In genomic region chr6:124903580-124904151, GRCm38 (mm10) we compare ENCODE assay signal across 8 mouse cellular contexts. TPM values are rescaled to one million over a fixed set of nuclear protein-coding genes. Genes with fewer than 3 reads are reported as not detected.
DNase-seq lines count a peak whose midpoint lies in the region; ATAC-seq and TF ChIP-seq lines count a peak whose summit lies in the region.

No protein-coding gene starts in this region.

- ATAC-seq in heart, embryonic 13.5 days (ENCODE audit: extremely low read depth, insufficient number of reproducible peaks, low FRiP score, low TSS enrichment), result peak; percentile 77; the same call in 1 of the 2 replicates
- ATAC-seq in liver, embryonic 12.5 days, result peak; percentile 83
- ATAC-seq in stomach, embryonic 15.5 days (ENCODE audit: insufficient read depth, low FRiP score, low read depth), result peak; percentile 83

- H3K79me2 ChIP-seq in C2C12 (ENCODE audit: control insufficient read depth, insufficient read depth), result no peaks in the 10 kb centered on the region

- WGBS in heart, embryonic 13.5 days, result under 1% methylated on average over 23 of the region's 23 CpGs
- WGBS in liver, embryonic 12.5 days (ENCODE audit: insufficient replicate concordance), result under 1% methylated on average over 23 of the region's 23 CpGs
- WGBS in stomach, embryonic 15.5 days, result 0% methylated on average over 23 of the region's 23 CpGs

- peak overlapping the region; percentile 65 for H3ac ChIP-seq in C2C12 (ENCODE audit: control insufficient read depth, insufficient read length, low read depth)

- no peaks in the 10 kb centered on the region for H3K36me3 ChIP-seq in C2C12 (ENCODE audit: control insufficient read depth, insufficient read depth)
- H3K36me3 ChIP-seq in erythroblast, embryonic 14.5 days (ENCODE audit: control insufficient read depth), result no peaks in the 10 kb centered on the region
- no peaks in the 10 kb centered on the region for H3K36me3 ChIP-seq in heart, embryonic 13.5 days
- H3K36me3 ChIP-seq in liver, embryonic 12.5 days, result no peaks in the 10 kb centered on the region
- no peaks in the 10 kb centered on the region for H3K36me3 ChIP-seq in stomach, embryonic 15.5 days

- TF ChIP-seq CTCF in C2C12 (IDR thresholded peaks at IDR 0.05; ENCODE audit: control insufficient read depth, insufficient read depth, insufficient read length), result peak; percentile 98
- TF ChIP-seq CTCF in brain, embryonic 14.5 days (IDR thresholded peaks at IDR 0.05; ENCODE audit: borderline replicate concordance, extremely low read depth, insufficient read depth, insufficient read length), result peak; percentile 97

- H3K4me1 ChIP-seq in erythroblast, embryonic 14.5 days (ENCODE audit: control insufficient read depth), result peaks cover 15% of the 10 kb centered on the region
- peaks cover 14% of the 10 kb centered on the region for H3K4me1 ChIP-seq in heart, embryonic 13.5 days
- peaks cover 15% of the 10 kb centered on the region for H3K4me1 ChIP-seq in liver, embryonic 12.5 days
- peaks cover 6% of the 10 kb centered on the region; the same call in 1 of the 2 replicates for H3K4me1 ChIP-seq in stomach, embryonic 15.5 days

- peak overlapping the region; percentile 86 for H3K9ac ChIP-seq in heart, embryonic 13.5 days
- peak overlapping the region; percentile 60 for H3K9ac ChIP-seq in liver, embryonic 12.5 days
- H3K9ac ChIP-seq in stomach, embryonic 15.5 days, result peak overlapping the region; percentile 43

- H3K27me3 ChIP-seq in C2C12 (ENCODE audit: control insufficient read depth, insufficient read depth, insufficient read length), result no peaks in the 10 kb centered on the region
- H3K27me3 ChIP-seq in erythroblast, embryonic 14.5 days (ENCODE audit: control insufficient read depth), result peaks cover 19% of the 10 kb centered on the region
- peaks cover 8% of the 10 kb centered on the region for H3K27me3 ChIP-seq in heart, embryonic 13.5 days (replicated peaks)
- H3K27me3 ChIP-seq in liver, embryonic 12.5 days (replicated peaks), result peaks cover 28% of the 10 kb centered on the region
- H3K27me3 ChIP-seq in stomach, embryonic 15.5 days (replicated peaks), result no peaks in the 10 kb centered on the region

- peak overlapping the region; percentile 30 for H3K4me3 ChIP-seq in C2C12 (ENCODE audit: insufficient read depth, poor library complexity, severe bottlenecking)
- peak overlapping the region; percentile 63 for H3K4me3 ChIP-seq in erythroblast, embryonic 14.5 days (replicated peaks)
- peak overlapping the region; percentile 62 for H3K4me3 ChIP-seq in heart, embryonic 13.5 days
- H3K4me3 ChIP-seq in liver, embryonic 12.5 days, result peak overlapping the region; percentile 61
- peak overlapping the region; percentile 55 for H3K4me3 ChIP-seq in stomach, embryonic 15.5 days (replicated peaks)

- H3K9me3 ChIP-seq in erythroblast, embryonic 14.5 days (ENCODE audit: control insufficient read depth, low read length), result no peaks in the 10 kb centered on the region
- H3K9me3 ChIP-seq in heart, embryonic 13.5 days, result no peaks in the 10 kb centered on the region
- H3K9me3 ChIP-seq in liver, embryonic 12.5 days (replicated peaks), result no peaks in the 10 kb centered on the region
- no peaks in the 10 kb centered on the region for H3K9me3 ChIP-seq in stomach, embryonic 15.5 days

- peak overlapping the region; percentile 99 for H3K27ac ChIP-seq in heart, embryonic 13.5 days (replicated peaks)
- peak overlapping the region; percentile 73 for H3K27ac ChIP-seq in liver, embryonic 12.5 days
- peak overlapping the region; percentile 99 for H3K27ac ChIP-seq in stomach, embryonic 15.5 days

- no peaks in the 10 kb centered on the region for H3K79me3 ChIP-seq in C2C12 (ENCODE audit: low read depth)

- H3K4me2 ChIP-seq in heart, embryonic 13.5 days, result peak overlapping the region; percentile 87
- peak overlapping the region; percentile 85 for H3K4me2 ChIP-seq in liver, embryonic 12.5 days
- H3K4me2 ChIP-seq in stomach, embryonic 15.5 days, result peak overlapping the region; percentile 88

- no peak; the same call in 1 of the 2 replicates for TF ChIP-seq POLR2A in brain, embryonic 14.5 days (IDR thresholded peaks at IDR 0.05; ENCODE audit: borderline replicate concordance, extremely low read depth, insufficient read depth, insufficient read length, poor library complexity, severe bottlenecking)

- peak; percentile 96 for DNase-seq in brain, embryonic 14.5 days (ENCODE audit: low read depth)
- peak; percentile 98 for DNase-seq in kidney, postnatal 10 days
- peak; percentile 93 to 95 for DNase-seq in natural killer cell, adult 2 months (ENCODE audit: low spot score in 2 of 2)

TF ChIP-seq in C2C12, 6 proteins besides CTCF, POLR2A, EP300 and RAD21:
- TF ChIP-seq MYOG (IDR thresholded peaks at IDR 0.05; ENCODE audit: control insufficient read depth, extremely low read depth, insufficient read length), result no peak
- TF ChIP-seq MAX (IDR thresholded peaks at IDR 0.05), result no peak
- no peak for TF ChIP-seq MYOD1 (IDR thresholded peaks at IDR 0.05; ENCODE audit: control insufficient read depth, insufficient read length, low read depth)
- TF ChIP-seq CEBPB (IDR thresholded peaks at IDR 0.05; ENCODE audit: low read depth), result no peak
- no peak for TF ChIP-seq FOSL1 (IDR thresholded peaks at IDR 0.05; ENCODE audit: insufficient read depth, low read length, poor library complexity, severe bottlenecking)
- TF ChIP-seq USF1 (IDR thresholded peaks at IDR 0.05; ENCODE audit: low read depth), result no peak

RNA-seq across cellular contexts. Expression of gene Lag3, which starts 7.8 kb away (rescaled TPM):
- polyA plus RNA-seq in C2C12 (2012; fragmentation: generic; extraction: Trizol), result 0.44 TPM
- 3.8 and 4.5 TPM in 2 replicates for polyA plus RNA-seq in brain, embryonic 14.5 days (2012; rRNA removed)
- not detected in 2 replicates for polyA plus RNA-seq in erythroblast, embryonic 14.5 days (2012)
- 1.0 and 1.1 TPM in 2 replicates for polyA plus RNA-seq in heart, embryonic 13.5 days (2015; fragmentation: Nextera tagmentation; extraction: Ambion mirVana)
- 0.32 and 0.33 TPM in 2 replicates for polyA plus RNA-seq in liver, embryonic 12.5 days (2016; fragmentation: Nextera tagmentation; extraction: Ambion mirVana)
- 1.5 and 2.4 TPM in 2 replicates for polyA plus RNA-seq in stomach, embryonic 15.5 days (2015; fragmentation: Nextera tagmentation; extraction: Ambion mirVana)

RNA-seq across cellular contexts. Expression of gene Cd4, which starts 15.6 kb away (rescaled TPM):
- polyA plus RNA-seq in C2C12 (2012; fragmentation: generic; extraction: Trizol), result not detected
- 0.09 and 0.14 TPM in 2 replicates for polyA plus RNA-seq in brain, embryonic 14.5 days (2012; rRNA removed)
- not detected in 2 replicates for polyA plus RNA-seq in erythroblast, embryonic 14.5 days (2012)
- not detected in 2 replicates for polyA plus RNA-seq in heart, embryonic 13.5 days (2015; fragmentation: Nextera tagmentation; extraction: Ambion mirVana)
- 0.05 and 0.07 TPM in 2 replicates for polyA plus RNA-seq in liver, embryonic 12.5 days (2016; fragmentation: Nextera tagmentation; extraction: Ambion mirVana)
- 0.41 and 0.64 TPM in 2 replicates for polyA plus RNA-seq in stomach, embryonic 15.5 days (2015; fragmentation: Nextera tagmentation; extraction: Ambion mirVana)

RNA-seq across cellular contexts. Expression of gene Ptms, which starts 16.2 kb away (rescaled TPM):
- polyA plus RNA-seq in C2C12 (2012; fragmentation: generic; extraction: Trizol), result 1,903 TPM
- polyA plus RNA-seq in brain, embryonic 14.5 days (2012; rRNA removed), result 2,630 and 3,258 TPM in 2 replicates
- 2.6 and 3.1 TPM in 2 replicates for polyA plus RNA-seq in erythroblast, embryonic 14.5 days (2012)
- polyA plus RNA-seq in heart, embryonic 13.5 days (2015; fragmentation: Nextera tagmentation; extraction: Ambion mirVana), result 231 and 233 TPM in 2 replicates
- 64.5 and 66.7 TPM in 2 replicates for polyA plus RNA-seq in liver, embryonic 12.5 days (2016; fragmentation: Nextera tagmentation; extraction: Ambion mirVana)
- polyA plus RNA-seq in stomach, embryonic 15.5 days (2015; fragmentation: Nextera tagmentation; extraction: Ambion mirVana), result 322 and 340 TPM in 2 replicates

RNA-seq across cellular contexts. Expression of gene Mlf2, which starts 27.5 kb away (rescaled TPM):
- polyA plus RNA-seq in C2C12 (2012; fragmentation: generic; extraction: Trizol), result 547 TPM
- 551 and 626 TPM in 2 replicates for polyA plus RNA-seq in brain, embryonic 14.5 days (2012; rRNA removed)
- 21.9 and 22.2 TPM in 2 replicates for polyA plus RNA-seq in erythroblast, embryonic 14.5 days (2012)
- 288 and 320 TPM in 2 replicates for polyA plus RNA-seq in heart, embryonic 13.5 days (2015; fragmentation: Nextera tagmentation; extraction: Ambion mirVana)
- 178 and 187 TPM in 2 replicates for polyA plus RNA-seq in liver, embryonic 12.5 days (2016; fragmentation: Nextera tagmentation; extraction: Ambion mirVana)
- polyA plus RNA-seq in stomach, embryonic 15.5 days (2015; fragmentation: Nextera tagmentation; extraction: Ambion mirVana), result 351 and 362 TPM in 2 replicates

RNA-seq across cellular contexts. Expression of gene Gpr162, which starts 39.9 kb away (rescaled TPM):
- polyA plus RNA-seq in C2C12 (2012; fragmentation: generic; extraction: Trizol), result 0.05 TPM
- 107 and 117 TPM in 2 replicates for polyA plus RNA-seq in brain, embryonic 14.5 days (2012; rRNA removed)
- polyA plus RNA-seq in erythroblast, embryonic 14.5 days (2012), result 0.01 TPM in 1 of 2 replicates, not detected in the other
- 1.6 TPM in 2 replicates for polyA plus RNA-seq in heart, embryonic 13.5 days (2015; fragmentation: Nextera tagmentation; extraction: Ambion mirVana)
- polyA plus RNA-seq in liver, embryonic 12.5 days (2016; fragmentation: Nextera tagmentation; extraction: Ambion mirVana), result 0.08 and 0.17 TPM in 2 replicates
- 1.2 and 1.3 TPM in 2 replicates for polyA plus RNA-seq in stomach, embryonic 15.5 days (2015; fragmentation: Nextera tagmentation; extraction: Ambion mirVana)

Comparison
In these comparisons a context has a peak if more than half of its experiments do, and no peak if none do; other contexts are left out.
1. Peak in every context shown above with its lines: DNase-seq, ATAC-seq, H3K4me3 ChIP-seq and H3K27ac ChIP-seq.
2. RNA of gene Ptms, which starts 16.2 kb away (polyA plus RNA-seq): 2,630 to 3,258 TPM in brain, embryonic 14.5 days, 1,903 TPM in C2C12 (single experiment), 322 to 340 TPM in stomach, embryonic 15.5 days, 231 to 233 TPM in heart, embryonic 13.5 days and 64.5 to 66.7 TPM in liver, embryonic 12.5 days; 2.6 to 3.1 TPM in erythroblast, embryonic 14.5 days; every median in the first group is over 10 times any median in the second.